Mouse (Mus musculus) MEL-GATA-1-ER (cell line): ENCODE data around the gene Gm5617.
"Not testable (repeated sequence)": the region's sequence is repeated elsewhere in the genome, so short reads cannot be mapped to it uniquely, and the experiment has no call there.

Experiments used
- DNase-seq: peaks from one replicate; pipeline ENCODE4 v3.0.0-alpha.2; 2012; ENCODE audit warnings: low read depth; ENCODE audit errors: extremely low read depth

Gm5617 gene

GRCm38 (mm10) chr9:48501192-48501591, 6.0 kb downstream of the Gm5617 start:
- DNase-seq, result no peak

GRCm38 (mm10) chr9:48503001-48503400, 7.8 kb downstream of the Gm5617 start:
- DNase-seq, result no peak

- DNase-seq, result no peak
Measured at GRCm38 (mm10) chr9:48504741-48505365, 9.6 kb downstream of the Gm5617 start.

- DNase-seq, result no peak
Measured at GRCm38 (mm10) chr9:48510134-48510533, 14.9 kb downstream of the Gm5617 start.

GRCm38 (mm10) chr9:48515332-48515731, 20.1 kb downstream of the Gm5617 start:
- no peak for DNase-seq

- no peak for DNase-seq
Measured at GRCm38 (mm10) chr9:48516615-48517371, 21.6 kb downstream of the Gm5617 start.

GRCm38 (mm10) chr9:48517372-48518130, 22.3 kb downstream of the Gm5617 start:
- DNase-seq, result no peak

- not testable (repeated sequence) for DNase-seq
Measured at GRCm38 (mm10) chr9:48520405-48520804, 25.2 kb downstream of the Gm5617 start.

GRCm38 (mm10) chr9:48525566-48525965, 30.3 kb downstream of the Gm5617 start:
- DNase-seq, result no peak

GRCm38 (mm10) chr9:48526520-48526919, 31.3 kb downstream of the Gm5617 start:
- no peak for DNase-seq

- DNase-seq, result no peak
Measured at GRCm38 (mm10) chr9:48531294-48531693, 36.1 kb downstream of the Gm5617 start.

- peak; percentile 41 for DNase-seq
Measured at GRCm38 (mm10) chr9:48532203-48532602, 37.0 kb downstream of the Gm5617 start.

GRCm38 (mm10) chr9:48532730-48533129, 37.5 kb downstream of the Gm5617 start:
- DNase-seq, result peak; percentile 78

GRCm38 (mm10) chr9:48536414-48536813, 41.2 kb downstream of the Gm5617 start:
- no peak for DNase-seq

GRCm38 (mm10) chr9:48537616-48538015, 42.4 kb downstream of the Gm5617 start:
- DNase-seq, result not testable (repeated sequence)

GRCm38 (mm10) chr9:48538044-48538645, 42.9 kb downstream of the Gm5617 start:
- no peak for DNase-seq

- DNase-seq, result no peak
Measured at GRCm38 (mm10) chr9:48538688-48539087, 43.4 kb downstream of the Gm5617 start.
